Mouse (Mus musculus) heart, adult 2 months (tissue): Measurements from ENCODE around the gene Rpl36al.

Experiments
- CTCF ChIP-seq: fragments of 200-600 bp; IDR thresholded peaks from 2 replicates; pipeline ENCODE4 v1.8.1; 2022; ENCODE audit warnings: antibody characterized with exemption, mild to moderate bottlenecking, moderate library complexity
- POLR2A ChIP-seq: fragments of 200-500 bp; IDR thresholded peaks from 2 replicates; pipeline ENCODE4 v1.6.1; 2011; ENCODE audit warnings: mild to moderate bottlenecking, low read depth, low read length, control low read depth; ENCODE audit not compliant: insufficient read depth

DNA sequence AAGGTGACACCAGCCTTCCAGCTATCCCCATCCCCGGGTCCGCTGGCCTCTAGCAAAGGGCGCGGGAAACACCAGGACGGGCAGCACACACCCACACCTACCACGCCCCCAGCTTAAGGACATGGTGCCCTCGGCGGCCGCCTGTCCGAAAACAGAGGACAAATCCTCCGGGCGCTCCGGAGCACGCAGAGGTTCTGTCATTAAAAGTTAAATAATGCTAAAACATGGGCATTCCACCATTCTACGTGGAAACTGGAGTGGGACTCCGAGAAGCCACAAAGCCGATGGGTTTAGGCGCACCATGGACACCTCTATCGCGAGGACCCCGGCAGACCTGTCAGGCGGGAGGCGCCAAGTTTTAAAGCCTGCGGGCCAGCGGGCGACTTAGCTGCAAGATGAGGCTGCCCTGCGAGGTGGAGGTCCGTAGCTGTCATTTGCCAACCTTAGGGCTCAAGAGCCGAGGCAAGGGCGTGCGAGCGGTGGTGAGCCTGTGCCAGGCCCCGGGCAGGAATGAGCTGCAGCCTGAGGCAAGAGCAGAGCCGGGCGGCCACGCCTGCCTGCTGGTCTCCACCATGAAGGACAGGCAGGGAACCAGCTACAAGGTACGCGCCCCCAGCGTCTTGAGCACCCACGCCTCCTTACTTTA is 15.3 kb downstream of the Rpl36al start, which contains the start of gene Lrr1:
- TF ChIP-seq CTCF (no peak), POLR2A (no peak)
